Comparison of ENCODE assay signal across 8 mouse cellular contexts in the genomic region with DNA sequence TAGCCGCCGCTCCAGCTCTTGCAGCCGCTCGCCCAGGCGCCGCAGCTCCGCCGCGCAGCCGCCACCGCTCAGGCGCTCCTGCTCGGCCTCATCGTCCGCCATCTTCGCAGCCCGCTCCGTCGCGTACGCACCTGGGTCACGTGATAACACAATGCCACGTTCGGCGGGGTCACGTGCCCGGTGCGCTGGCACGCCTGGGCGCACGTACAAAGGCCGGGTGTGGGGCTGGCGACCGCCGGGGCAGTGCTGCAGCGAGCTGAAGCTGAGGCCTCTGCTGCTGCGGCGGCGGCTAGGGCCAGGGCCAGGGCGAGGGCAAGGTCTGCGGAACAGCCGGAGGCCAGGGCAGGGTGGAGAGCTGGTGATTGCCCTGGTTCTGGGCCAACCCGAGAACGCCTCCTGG. TPM values are rescaled to one million over a fixed set of nuclear protein-coding genes. Genes with fewer than 3 reads are reported as not detected.
A peak's percentile ranks its signal among the peaks of the same experiment; 100 is the strongest.
DNase-seq lines count a peak whose midpoint lies in the region; ATAC-seq and TF ChIP-seq lines count a peak whose summit lies in the region.

A gene (minus strand): TSS at position 143 of the 400 bp plus-strand sequence.

- peak within 1 kb of the TSS; percentile 94 for H3K4me3 ChIP-seq in forebrain, embryonic 12.5 days (replicated peaks)
- peak within 1 kb of the TSS; percentile 96 for H3K4me3 ChIP-seq in heart, postnatal 0 days (ENCODE audit: low read depth, low read length)
- H3K4me3 ChIP-seq in liver, embryonic 16.5 days (ENCODE audit: low read depth, low read length): peak within 1 kb of the TSS; percentile 95
- H3K4me3 ChIP-seq in neural tube, embryonic 12.5 days: peak within 1 kb of the TSS; percentile 94
- H3K4me3 ChIP-seq in stomach, postnatal 0 days (ENCODE audit: low read depth, low read length): peak within 1 kb of the TSS; percentile 94

- peak; percentile 87 for ATAC-seq in cerebellum, adult (ENCODE audit: insufficient number of reproducible peaks, low FRiP score, low TSS enrichment)
- peak; percentile 95 for ATAC-seq in forebrain, embryonic 12.5 days (ENCODE audit: low FRiP score)
- peak; percentile 94 for ATAC-seq in heart, postnatal 0 days (ENCODE audit: insufficient read depth, low read depth)
- peak; percentile 86 for ATAC-seq in liver, embryonic 16.5 days (ENCODE audit: low read depth)
- ATAC-seq in neural tube, embryonic 12.5 days (ENCODE audit: low FRiP score, low read depth): peak; percentile 94
- peak; percentile 91 for ATAC-seq in stomach, postnatal 0 days (ENCODE audit: low FRiP score, low TSS enrichment)

- peak within 1 kb of the TSS; percentile 99 for H3K27ac ChIP-seq in forebrain, embryonic 12.5 days
- peak within 1 kb of the TSS; percentile 97 for H3K27ac ChIP-seq in heart, postnatal 0 days (ENCODE audit: low read depth)
- peak within 1 kb of the TSS; percentile 94 for H3K27ac ChIP-seq in liver, embryonic 16.5 days (ENCODE audit: low read length)
- peak within 1 kb of the TSS; percentile 99 for H3K27ac ChIP-seq in neural tube, embryonic 12.5 days
- peak within 1 kb of the TSS; percentile 98 for H3K27ac ChIP-seq in stomach, postnatal 0 days (replicated peaks)

- no peak for TF ChIP-seq EP300 in heart, postnatal 0 days (IDR thresholded peaks at IDR 0.05; ENCODE audit: low read depth)
- no peak for TF ChIP-seq EP300 in stomach, postnatal 0 days (optimal IDR thresholded peaks at IDR 0.05)

- peak within 1 kb of the TSS; percentile 100 for H3K9ac ChIP-seq in forebrain, embryonic 12.5 days
- peak within 1 kb of the TSS; percentile 98 for H3K9ac ChIP-seq in heart, postnatal 0 days (replicated peaks; ENCODE audit: low read depth, low read length)
- H3K9ac ChIP-seq in liver, embryonic 16.5 days (ENCODE audit: low read depth, low read length): peak within 1 kb of the TSS; percentile 89
- peak within 1 kb of the TSS; percentile 100 for H3K9ac ChIP-seq in neural tube, embryonic 12.5 days
- H3K9ac ChIP-seq in stomach, postnatal 0 days (ENCODE audit: low read length): peak within 1 kb of the TSS; percentile 93

- H3K36me3 ChIP-seq in forebrain, embryonic 12.5 days (replicated peaks): peaks cover 7% of the 10 kb centered on the region
- no peaks in the 10 kb centered on the region; the same call in 1 of the 2 replicates for H3K36me3 ChIP-seq in heart, postnatal 0 days (replicated peaks; ENCODE audit: control insufficient read depth, insufficient read depth, low read length)
- no peaks in the 10 kb centered on the region for H3K36me3 ChIP-seq in liver, embryonic 16.5 days (ENCODE audit: control insufficient read depth, insufficient read depth)
- no peaks in the 10 kb centered on the region; the same call in 1 of the 2 replicates for H3K36me3 ChIP-seq in neural tube, embryonic 12.5 days
- no peaks in the 10 kb centered on the region for H3K36me3 ChIP-seq in stomach, postnatal 0 days (ENCODE audit: control insufficient read depth, insufficient read depth, low read length)

- TF ChIP-seq CTCF in heart, postnatal 0 days (IDR thresholded peaks at IDR 0.05; ENCODE audit: low read depth): no peak
- TF ChIP-seq CTCF in stomach, postnatal 0 days (IDR thresholded peaks at IDR 0.05; ENCODE audit: low read depth): no peak

- peaks cover 32% of the 10 kb centered on the region for H3K4me1 ChIP-seq in forebrain, embryonic 12.5 days
- peaks cover 28% of the 10 kb centered on the region for H3K4me1 ChIP-seq in heart, postnatal 0 days (ENCODE audit: control insufficient read depth, insufficient read depth)
- H3K4me1 ChIP-seq in liver, embryonic 16.5 days (ENCODE audit: control insufficient read depth, low read depth, low read length): peaks cover 19% of the 10 kb centered on the region
- H3K4me1 ChIP-seq in neural tube, embryonic 12.5 days: peaks cover 24% of the 10 kb centered on the region
- H3K4me1 ChIP-seq in stomach, postnatal 0 days (replicated peaks; ENCODE audit: control insufficient read depth, insufficient read depth): peaks cover 2% of the 10 kb centered on the region; the same call in 1 of the 2 replicates

- H3K4me2 ChIP-seq in forebrain, embryonic 12.5 days: peak within 1 kb of the TSS; percentile 70
- peak within 1 kb of the TSS; percentile 73 for H3K4me2 ChIP-seq in heart, postnatal 0 days (ENCODE audit: low read depth, low read length)
- H3K4me2 ChIP-seq in liver, embryonic 16.5 days (ENCODE audit: low read depth, low read length): peak within 1 kb of the TSS; percentile 95
- H3K4me2 ChIP-seq in neural tube, embryonic 12.5 days (replicated peaks): peak within 1 kb of the TSS; percentile 72
- H3K4me2 ChIP-seq in stomach, postnatal 0 days (replicated peaks; ENCODE audit: low read depth): peak within 1 kb of the TSS; percentile 85

- no peaks in the 10 kb centered on the region for H3K9me3 ChIP-seq in forebrain, embryonic 12.5 days
- no peaks in the 10 kb centered on the region for H3K9me3 ChIP-seq in heart, postnatal 0 days (replicated peaks; ENCODE audit: control insufficient read depth, low read length)
- no peaks in the 10 kb centered on the region for H3K9me3 ChIP-seq in liver, embryonic 16.5 days (replicated peaks; ENCODE audit: control insufficient read depth, low read length)
- no peaks in the 10 kb centered on the region for H3K9me3 ChIP-seq in neural tube, embryonic 12.5 days
- no peaks in the 10 kb centered on the region for H3K9me3 ChIP-seq in stomach, postnatal 0 days (ENCODE audit: control insufficient read depth, low read length)

- under 1% methylated on average over 36 of the region's 44 CpGs for WGBS in forebrain, embryonic 12.5 days
- 0% methylated on average over 34 of the region's 44 CpGs for WGBS in heart, postnatal 0 days
- 0% methylated on average over 41 of the region's 44 CpGs for WGBS in liver, embryonic 16.5 days (ENCODE audit: insufficient replicate concordance)
- under 1% methylated on average over 44 of the region's 44 CpGs for whole genome bisulfite sequencing in neural tube, embryonic 12.5 days
- WGBS in stomach, postnatal 0 days: under 1% methylated on average over 44 of the region's 44 CpGs

- no peaks in the 10 kb centered on the region for H3K27me3 ChIP-seq in forebrain, embryonic 12.5 days
- no peaks in the 10 kb centered on the region for H3K27me3 ChIP-seq in heart, postnatal 0 days (ENCODE audit: control insufficient read depth, insufficient read depth, low read length)
- H3K27me3 ChIP-seq in liver, embryonic 16.5 days (ENCODE audit: control insufficient read depth, insufficient read depth, low read depth, low read length): no peaks in the 10 kb centered on the region
- H3K27me3 ChIP-seq in neural tube, embryonic 12.5 days (replicated peaks): no peaks in the 10 kb centered on the region
- no peaks in the 10 kb centered on the region for H3K27me3 ChIP-seq in stomach, postnatal 0 days (ENCODE audit: control insufficient read depth, insufficient read depth, low read length)

- peak; percentile 94 for DNase-seq in ES-CJ7 (ENCODE audit: low read depth, low spot score)
- peak; percentile 87 for DNase-seq in heart, postnatal 0 days (ENCODE audit: low spot score)
- DNase-seq in kidney, postnatal 4 days: peak; percentile 93 to 97
- DNase-seq in stomach, postnatal 0 days (ENCODE audit: low spot score): peak; percentile 94

RNA-seq across cellular contexts. Expression of the gene that starts here (rescaled TPM):
- polyA plus RNA-seq in forebrain, embryonic 12.5 days (2016; fragmentation: Nextera tagmentation; extraction: Ambion mirVana): 45.5 and 46.8 TPM in 2 replicates
- 13.5 and 13.6 TPM in 2 replicates for total RNA-seq in heart, postnatal 0 days (2014; rRNA removed; ENCODE audit: low replicate concordance)
- 7.1 and 7.2 TPM in 2 replicates for polyA plus RNA-seq in heart, postnatal 0 days (2015; fragmentation: Nextera tagmentation; extraction: Ambion mirVana)
- polyA plus RNA-seq in liver, embryonic 16.5 days (2015; fragmentation: Nextera tagmentation; extraction: Ambion mirVana): 4.5 and 4.7 TPM in 2 replicates
- 32.6 and 34.7 TPM in 2 replicates for polyA plus RNA-seq in neural tube, embryonic 12.5 days (2016; fragmentation: Nextera tagmentation; extraction: Ambion mirVana)
- 5.3 and 5.6 TPM in 2 replicates for polyA plus RNA-seq in stomach, postnatal 0 days (2015; fragmentation: Nextera tagmentation; extraction: Ambion mirVana)

Comparison
In these comparisons a context has a peak if more than half of its experiments do, and no peak if none do; other contexts are left out.
1. Peak in every context shown above with its lines: DNase-seq, ATAC-seq, H3K4me3 ChIP-seq and H3K27ac ChIP-seq.